Mouse (Mus musculus) CH12.LX (cell line): ENCODE measurements around the gene Mad1l1. TPM values are rescaled to one million over a fixed set of nuclear protein-coding genes. Genes with fewer than 3 reads are reported as not detected.

Experiments used
- DNase-seq: peaks from one replicate; pipeline ENCODE4 v3.0.0-alpha.2; 2013; ENCODE audit errors: extremely low read depth
- H3K27ac ChIP-seq: 2 replicates; pipeline ENCODE4 v1.5.1; 2012; ENCODE audit warnings: low read depth, mild to moderate bottlenecking, control low read depth, moderate library complexity; ENCODE audit not compliant: insufficient read depth
- H3K27me3 ChIP-seq: replicated peaks from 2 replicates; pipeline ENCODE3; 2012; ENCODE audit warnings: inconsistent platforms
- H3K36me3 ChIP-seq, 2 experiments: replicated peaks in 1 of 2; 2 replicates each; pipeline versions ENCODE3 to v1.6.1; 2012; ENCODE audit warnings: inconsistent platforms in 1 of 2, low read length in 1 of 2, mild to moderate bottlenecking in 1 of 2, mixed read lengths in 1 of 2, moderate library complexity in 1 of 2; ENCODE audit not compliant: control insufficient read depth in 1 of 2, insufficient read depth in 1 of 2
- H3K4me1 ChIP-seq, 2 experiments: 2 replicates each; pipeline ENCODE4 v1.6.1; 2012; ENCODE audit warnings: inconsistent platforms in 1 of 2, moderate library complexity in 1 of 2; ENCODE audit not compliant: insufficient read depth in 2 of 2, control insufficient read depth in 1 of 2
- H3K4me2 ChIP-seq: 2 replicates; pipeline ENCODE4 v1.6.1; 2012; ENCODE audit warnings: low read depth, mild to moderate bottlenecking, control low read depth; ENCODE audit not compliant: poor library complexity, insufficient read depth, severe bottlenecking
- H3K4me3 ChIP-seq, 3 experiments: fragments of 150-350 bp in 1 of 3; sonication (generic) in 1 of 3; replicated peaks in 1 of 3; 2 replicates each; pipeline versions ENCODE3 to v1.5.1; 2011 to 2012; ENCODE audit warnings: low read depth in 2 of 3, low read length in 2 of 3, mild to moderate bottlenecking in 2 of 3, moderate library complexity in 2 of 3, control low read depth in 1 of 3, improper control_type of control experiment in 1 of 3, inconsistent platforms in 1 of 3, mixed read lengths in 1 of 3; ENCODE audit not compliant: poor library complexity in 1 of 3
- H3K79me2 ChIP-seq: replicated peaks from 2 replicates; pipeline ENCODE4 v1.6.1; 2012; ENCODE audit warnings: mild to moderate bottlenecking, moderate library complexity; ENCODE audit not compliant: control insufficient read depth, poor library complexity, insufficient read depth, severe bottlenecking; ENCODE audit errors: extremely low read depth
- H3K9ac ChIP-seq: 2 replicates; pipeline ENCODE4 v1.6.1; 2012; ENCODE audit warnings: low read depth, mild to moderate bottlenecking, control low read depth, moderate library complexity; ENCODE audit not compliant: insufficient read depth
- H3K9me3 ChIP-seq: replicated peaks from 2 replicates; pipeline ENCODE3; 2012; ENCODE audit warnings: low read length, inconsistent platforms, mixed read lengths
- BHLHE40 ChIP-seq: IDR thresholded peaks from 2 replicates; pipeline ENCODE4 v1.6.1; 2011; ENCODE audit warnings: mild to moderate bottlenecking, low read depth, low read length, improper control_type of control experiment
- CHD1 ChIP-seq: IDR thresholded peaks from 2 replicates; pipeline ENCODE4 v1.6.1; 2012; ENCODE audit warnings: low read depth, low read length, improper control_type of control experiment, inconsistent platforms
- CHD2 ChIP-seq: IDR thresholded peaks from 2 replicates; pipeline ENCODE4 v1.6.1; 2011; ENCODE audit warnings: low read length, improper control_type of control experiment
- CTCF ChIP-seq, 2 experiments: IDR thresholded peaks in 1 of 2; conservative IDR thresholded peaks in 1 of 2; 2 replicates each; pipeline ENCODE4 v1.5.1; 2011 to 2012; ENCODE audit warnings: low read depth in 2 of 2, low read length in 2 of 2, improper control_type of control experiment in 1 of 2, inconsistent platforms in 1 of 2, mild to moderate bottlenecking in 1 of 2, moderate library complexity in 1 of 2
- E2F4 ChIP-seq: IDR thresholded peaks from 2 replicates; pipeline ENCODE4 v1.6.1; 2011; ENCODE audit warnings: low read depth, low read length, improper control_type of control experiment; ENCODE audit not compliant: insufficient replicate concordance
- ELF1 ChIP-seq: IDR thresholded peaks from 2 replicates; pipeline ENCODE4 v1.6.1; 2014; ENCODE audit warnings: low read depth, mild to moderate bottlenecking, inconsistent platforms, low read length, improper control_type of control experiment
- GABPA ChIP-seq: IDR thresholded peaks from 2 replicates; pipeline ENCODE4 v1.6.1; 2012; ENCODE audit warnings: low read depth, low read length, improper control_type of control experiment, inconsistent platforms; ENCODE audit not compliant: insufficient replicate concordance
- HCFC1 ChIP-seq: IDR thresholded peaks from 2 replicates; pipeline ENCODE4 v1.6.1; 2012; ENCODE audit warnings: low read depth, mild to moderate bottlenecking, inconsistent platforms, low read length, improper control_type of control experiment
- JUN ChIP-seq: IDR thresholded peaks from 2 replicates; pipeline ENCODE4 v1.6.1; 2011; ENCODE audit warnings: low read depth, mild to moderate bottlenecking, low read length, improper control_type of control experiment, moderate library complexity; ENCODE audit not compliant: insufficient read depth
- JUND ChIP-seq: conservative IDR thresholded peaks from 2 replicates; pipeline ENCODE4 v1.6.1; 2011; ENCODE audit warnings: low read depth, low read length, improper control_type of control experiment
- MAFK ChIP-seq: IDR thresholded peaks from 2 replicates; pipeline ENCODE4 v1.6.1; 2011; ENCODE audit warnings: low read length, improper control_type of control experiment; ENCODE audit not compliant: insufficient replicate concordance
- MAX ChIP-seq: IDR thresholded peaks from 2 replicates; pipeline ENCODE4 v1.6.1; 2011; ENCODE audit warnings: low read length, improper control_type of control experiment
- MEF2A ChIP-seq: IDR thresholded peaks from 2 replicates; pipeline ENCODE4 v1.6.1; 2014; ENCODE audit warnings: low read depth, mild to moderate bottlenecking, inconsistent platforms, low read length, improper control_type of control experiment, borderline replicate concordance
- MXI1 ChIP-seq: IDR thresholded peaks from 2 replicates; pipeline ENCODE4 v1.6.1; 2011; ENCODE audit warnings: mild to moderate bottlenecking, low read depth, low read length, improper control_type of control experiment
- NELFE ChIP-seq: IDR thresholded peaks from 2 replicates; pipeline ENCODE4 v1.6.1; 2011; ENCODE audit warnings: low read depth, low read length, improper control_type of control experiment
- NRF1 ChIP-seq: IDR thresholded peaks from 2 replicates; pipeline ENCODE4 v1.6.1; 2014; ENCODE audit warnings: low read depth, mild to moderate bottlenecking, inconsistent platforms, low read length, improper control_type of control experiment, moderate library complexity
- POLR2A ChIP-seq: IDR thresholded peaks from 2 replicates; pipeline ENCODE4 v1.6.1; 2011; ENCODE audit warnings: low read depth, mild to moderate bottlenecking, improper control_type of control experiment, low read length
- RAD21 ChIP-seq: IDR thresholded peaks from 2 replicates; pipeline ENCODE4 v1.6.1; 2011; ENCODE audit warnings: low read depth, mild to moderate bottlenecking, low read length, improper control_type of control experiment, moderate library complexity
- RCOR1 ChIP-seq: conservative IDR thresholded peaks from 2 replicates; pipeline ENCODE4 v1.6.1; 2012; ENCODE audit warnings: low read depth, mild to moderate bottlenecking, inconsistent platforms, low read length, improper control_type of control experiment
- SIN3A ChIP-seq: IDR thresholded peaks from 2 replicates; pipeline ENCODE4 v1.6.1; 2012; ENCODE audit warnings: low read length, improper control_type of control experiment, inconsistent platforms
- SMC3 ChIP-seq: IDR thresholded peaks from 2 replicates; pipeline ENCODE4 v1.6.1; 2011; ENCODE audit warnings: low read depth, low read length, improper control_type of control experiment
- TCF12 ChIP-seq: IDR thresholded peaks from 2 replicates; pipeline ENCODE4 v1.6.1; 2014; ENCODE audit warnings: low read depth, mild to moderate bottlenecking, inconsistent platforms, low read length, improper control_type of control experiment
- UBTF ChIP-seq: IDR thresholded peaks from 2 replicates; pipeline ENCODE4 v1.6.1; 2012; ENCODE audit warnings: low read depth, mild to moderate bottlenecking, inconsistent platforms, low read length, improper control_type of control experiment, moderate library complexity
- USF2 ChIP-seq: conservative IDR thresholded peaks from 2 replicates; pipeline ENCODE4 v1.6.1; 2011; ENCODE audit warnings: low read depth, low read length, improper control_type of control experiment
- ZC3H11A ChIP-seq: IDR thresholded peaks from 2 replicates; pipeline ENCODE4 v1.6.1; 2012; ENCODE audit warnings: low read depth, mild to moderate bottlenecking, inconsistent platforms, low read length, improper control_type of control experiment
- ZMIZ1 ChIP-seq: IDR thresholded peaks from 2 replicates; pipeline ENCODE4 v1.6.1; 2012; ENCODE audit warnings: low read depth, mild to moderate bottlenecking, inconsistent platforms, low read length, improper control_type of control experiment
- dilution Hi-C: fragments of 300-500 bp; cut with MboI; formaldehyde crosslinking; loops from 2 replicates; pipeline ENCODE4 v1.14.3; 2020; ENCODE audit warnings: low sequenced_read_pairs; ENCODE audit not compliant: extremely low pct_unique_long_range_greater_than_20kb, extremely low pct_ligation_motif_present
- in situ Hi-C: fragments of 300-500 bp; cut with MboI; formaldehyde crosslinking; loops from 3 replicates; pipeline ENCODE4 v1.14.3; 2019; ENCODE audit warnings: low sequenced_read_pairs, low pct_ligation_motif_present, low pct_unique_long_range_greater_than_20kb, mixed read lengths
- polyA plus RNA-seq: library from polyadenylated mRNA; unstranded; fragments of >175 nt; gene quantifications from 2 replicates; pipeline ENCODE4 v1.2.1, GENCODE M21; 2012; ENCODE audit warnings: low read depth; ENCODE audit not compliant: insufficient read length
- total RNA-seq, 2 experiments: library from RNA; depleted of rRNA; stranded (reverse); fragments of 300-350 nt in 1 of 2; fragments of >200 nt in 1 of 2; gene quantifications; 2 replicates each; pipeline ENCODE4 v1.2.3; 2012 to 2014

Gene Mad1l1
- total and polyA plus RNA-seq, 3 experiments, result 24.8 to 45.6 (median 28.9) TPM

GRCm38 (mm10) chr5:140068506-140068905, 252.8 kb downstream of the Mad1l1 start:
- no peak for TF ChIP-seq MAFK
- no peak for TF ChIP-seq JUND
- no peak for TF ChIP-seq UBTF
- no peak for TF ChIP-seq CHD1
- no peak for TF ChIP-seq MEF2A
- TF ChIP-seq POLR2A, result no peak
- no peak for TF ChIP-seq CHD2
- TF ChIP-seq HCFC1, result no peak
- TF ChIP-seq ELF1, result no peak
- TF ChIP-seq SMC3, result no peak
- TF ChIP-seq E2F4, result no peak
- no peak for TF ChIP-seq MAX
- TF ChIP-seq USF2, result no peak
- TF ChIP-seq ZC3H11A, result no peak
- no peak for TF ChIP-seq ZMIZ1
- no peak for TF ChIP-seq GABPA
- no peak for TF ChIP-seq SIN3A
- no peak for TF ChIP-seq MXI1
- TF ChIP-seq BHLHE40, result no peak
- Histone ChIP-seq H3K36me3 (peaks cover 12 to 88% of the 10 kb centered on the region in 2 experiments), H3K4me1 (no peaks in the 10 kb centered on the region), H3K79me2 (no peaks in the 10 kb centered on the region), H3K4me3 (no peak overlapping the region), H3K27me3 (no peaks in the 10 kb centered on the region), H3K27ac (no peak overlapping the region), H3K9ac (no peak overlapping the region), H3K9me3 (no peaks in the 10 kb centered on the region), H3K4me2 (no peak overlapping the region)
- dilution Hi-C loops (no loop called here), in situ Hi-C loops (no loop called here)
- no peak for DNase-seq

- DNase-seq, result no peak
- H3K79me2 ChIP-seq, result no peaks in the 10 kb centered on the region
- H3K4me2 ChIP-seq, result no peak overlapping the region
- TF ChIP-seq ZC3H11A (no peak), TCF12 (no peak), MAX (no peak), RCOR1 (no peak), CTCF (conservative IDR thresholded peaks at IDR 0.05 in 1 of 2, IDR thresholded peaks at IDR 0.05 in 1 of 2; ENCODE audit: low read depth in 2 of 2, low read length in 2 of 2) (no peak), JUND (no peak), ZMIZ1 (no peak), JUN (no peak), MXI1 (no peak), NELFE (no peak), RAD21 (no peak), NRF1 (no peak)
- H3K27me3 ChIP-seq, result no peaks in the 10 kb centered on the region
- no peaks in the 10 kb centered on the region for H3K4me1 ChIP-seq
- dilution Hi-C loops, result no loop called here
- in situ Hi-C loops, result no loop called here
- peaks cover 12 to 89% of the 10 kb centered on the region in 2 experiments for H3K36me3 ChIP-seq
- no peaks in the 10 kb centered on the region for H3K9me3 ChIP-seq
- H3K27ac ChIP-seq, result no peak overlapping the region
- no peak overlapping the region for H3K9ac ChIP-seq
- no peak overlapping the region for H3K4me3 ChIP-seq
Observed at GRCm38 (mm10) chr5:140068051-140068450, 253.3 kb downstream of the Mad1l1 start.
